Mouse (Mus musculus) spleen, adult 2 months (tissue): ENCODE results near the gene Rab1b.

Experiments used
- CTCF ChIP-seq: fragments of 200-500 bp; IDR thresholded peaks from 2 replicates; pipeline ENCODE4 v1.5.1; 2011; ENCODE audit warnings: mild to moderate bottlenecking, inconsistent platforms; ENCODE audit not compliant: insufficient read depth, insufficient read length, insufficient replicate concordance; ENCODE audit errors: extremely low read depth
- POLR2A ChIP-seq: fragments of 200-500 bp; IDR thresholded peaks from 2 replicates; pipeline ENCODE4 v1.6.1; 2011; ENCODE audit warnings: low read depth, low read length, inconsistent platforms

- peak; percentile 77; the same call in 1 of the 2 replicates for TF ChIP-seq CTCF
- no peak; the same call in 1 of the 2 replicates for TF ChIP-seq POLR2A
These were observed 10.9 kb upstream of the Rab1b start for GRCm38 (mm10) chr19:5117494-5118383.
